Mouse (Mus musculus) heart, postnatal 25 days (tissue): ENCODE measurements at regions not wholly inside any gene's neighbourhood (a gene's known extent, or its start where the extent isn't known, plus 50 kb on each side); places are given as distances from the start of the nearest gene placed in this dataset.

Source experiments
- DNase-seq: peaks from one replicate; pipeline ENCODE4 v3.0.0; 2022; ENCODE audit warnings: low spot score
- intact Hi-C: fragments of 180-260 bp; cut with DNase I; formaldehyde crosslinking; loops from one replicate; pipeline ENCODE4 v1.15.1; 2025

DNA sequence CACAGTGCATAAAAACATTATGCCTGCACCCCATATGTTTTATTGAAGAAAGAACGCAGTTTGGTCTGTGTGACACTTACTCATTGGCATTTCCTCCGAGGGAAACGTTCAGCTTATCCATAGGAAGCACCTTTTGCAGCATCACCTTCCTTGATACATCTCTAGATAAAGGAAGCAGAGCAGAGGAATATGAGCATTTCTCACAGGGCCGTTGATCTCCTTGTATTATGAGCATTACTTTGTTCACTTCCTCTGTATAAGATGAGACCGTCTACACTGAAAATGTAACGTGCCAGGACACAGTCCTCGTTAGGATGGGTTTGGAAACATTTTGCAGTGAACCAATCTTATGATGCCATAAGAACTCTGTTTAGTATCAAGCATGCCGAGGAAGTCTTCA lies 1648.5 kb upstream of the Gm7489 start:
- DNase-seq, result no peak
- intact Hi-C loops, result no loop called here

GRCm38 (mm10) chr15:52242890-52243289 lies 1641.8 kb upstream of the Gm7489 start:
- intact Hi-C loops, result no loop called here

More at GRCm38 (mm10) chr15:52242890-52243289, 1641.8 kb upstream of the Gm7489 start:
- no peak for DNase-seq
